Mouse (Mus musculus): Measurements from ENCODE around the gene Adam12. TPM values are rescaled to one million over a fixed set of nuclear protein-coding genes. Genes with fewer than 3 reads are reported as not detected.
"Not testable (repeated sequence)": the region's sequence is repeated elsewhere in the genome, so short reads cannot be mapped to it uniquely, and the experiment has no call there.

Gene Adam12
- total and polyA plus RNA-seq, 2 experiments, result 0.28 TPM

GRCm38 (mm10) chr7:133899391-133899790, 332.6 kb downstream of the Adam12 start:
- TF ChIP-seq POLR2A (IDR thresholded peaks at IDR 0.05; ENCODE audit: extremely low read depth, insufficient read depth, low read length), result no peak
- TF ChIP-seq CTCF (IDR thresholded peaks at IDR 0.05; ENCODE audit: low read depth, low read length), result no peak
- H3K4me1 ChIP-seq (ENCODE audit: control insufficient read depth, insufficient read depth, low read length), result no peaks in the 10 kb centered on the region
- H3K4me3 ChIP-seq (ENCODE audit: insufficient read depth, low read depth, low read length), result no peak overlapping the region
- H3K27me3 ChIP-seq (ENCODE audit: control insufficient read depth, insufficient read depth, low read length), result 0 out of 2 replicates have a peak, but pooled peaks cover 3% of the 10 kb centered on the region
- DNase-seq (ENCODE audit: extremely low read depth, low read depth, low spot score), result no peak
- 84% methylated on average over 4 of the region's 4 CpGs for WGBS
- no peak overlapping the region for H3K9ac ChIP-seq (ENCODE audit: low read depth, low read length)
- no peaks in the 10 kb centered on the region for H3K36me3 ChIP-seq (ENCODE audit: control insufficient read depth, insufficient read depth, low read length)
- H3K79me2 ChIP-seq (ENCODE audit: control insufficient read depth, insufficient read depth, low read length), result no peaks in the 10 kb centered on the region
- H3K27ac ChIP-seq (replicated peaks; ENCODE audit: insufficient read depth, low read depth, low read length), result no peak overlapping the region

- Histone ChIP-seq H3K79me2 (ENCODE audit: control insufficient read depth, insufficient read depth, low read length) (no peaks in the 10 kb centered on the region), H3K4me3 (ENCODE audit: insufficient read depth, low read depth, low read length) (no peak overlapping the region), H3K27me3 (ENCODE audit: control insufficient read depth, insufficient read depth, low read length) (no peaks in the 10 kb centered on the region), H3K36me3 (ENCODE audit: control insufficient read depth, insufficient read depth, low read length) (no peaks in the 10 kb centered on the region), H3K27ac (replicated peaks; ENCODE audit: insufficient read depth, low read depth, low read length) (no peak overlapping the region), H3K4me1 (ENCODE audit: control insufficient read depth, insufficient read depth, low read length) (no peaks in the 10 kb centered on the region), H3K9ac (ENCODE audit: low read depth, low read length) (no peak overlapping the region)
- 50% methylated on average over 4 of the region's 4 CpGs for WGBS
- TF ChIP-seq CTCF (IDR thresholded peaks at IDR 0.05; ENCODE audit: low read depth, low read length) (no peak), POLR2A (IDR thresholded peaks at IDR 0.05; ENCODE audit: extremely low read depth, insufficient read depth, low read length) (no peak)
- no peak for DNase-seq (ENCODE audit: extremely low read depth, low read depth, low spot score)
These were observed 340.1 kb downstream of the Adam12 start for GRCm38 (mm10) chr7:133891796-133892195.

- H3K4me3 ChIP-seq (ENCODE audit: insufficient read depth, low read depth, low read length), result no peak overlapping the region
- no peaks in the 10 kb centered on the region for H3K4me1 ChIP-seq (ENCODE audit: control insufficient read depth, insufficient read depth, low read length)
- 83% methylated on average over 9 of the region's 9 CpGs for WGBS
- H3K36me3 ChIP-seq (ENCODE audit: control insufficient read depth, insufficient read depth, low read length), result no peaks in the 10 kb centered on the region
- DNase-seq (ENCODE audit: extremely low read depth, low read depth, low spot score), result no peak
- TF ChIP-seq CTCF (IDR thresholded peaks at IDR 0.05; ENCODE audit: low read depth, low read length) (no peak), POLR2A (IDR thresholded peaks at IDR 0.05; ENCODE audit: extremely low read depth, insufficient read depth, low read length) (no peak)
- no peaks in the 10 kb centered on the region for H3K27me3 ChIP-seq (ENCODE audit: control insufficient read depth, insufficient read depth, low read length)
- H3K27ac ChIP-seq (replicated peaks; ENCODE audit: insufficient read depth, low read depth, low read length), result no peak overlapping the region
- H3K79me2 ChIP-seq (ENCODE audit: control insufficient read depth, insufficient read depth, low read length), result no peaks in the 10 kb centered on the region
- H3K9ac ChIP-seq (ENCODE audit: low read depth, low read length), result no peak overlapping the region
These were observed 340.6 kb downstream of the Adam12 start for GRCm38 (mm10) chr7:133891298-133891697.

GRCm38 (mm10) chr7:133889986-133890385, 342.0 kb downstream of the Adam12 start:
- 82% methylated on average over 4 of the region's 4 CpGs for WGBS

GRCm38 (mm10) chr7:133888926-133889920, 342.7 kb downstream of the Adam12 start:
- WGBS, result 85% methylated on average over 19 of the region's 19 CpGs
- H3K27ac ChIP-seq (replicated peaks; ENCODE audit: insufficient read depth, low read depth, low read length), result no peak overlapping the region

More at GRCm38 (mm10) chr7:133889986-133890385, 342.0 kb downstream of the Adam12 start:
- Histone ChIP-seq H3K27me3 (ENCODE audit: control insufficient read depth, insufficient read depth, low read length) (no peaks in the 10 kb centered on the region), H3K9ac (ENCODE audit: low read depth, low read length) (no peak overlapping the region), H3K4me3 (ENCODE audit: insufficient read depth, low read depth, low read length) (no peak overlapping the region), H3K4me1 (ENCODE audit: control insufficient read depth, insufficient read depth, low read length) (no peaks in the 10 kb centered on the region), H3K79me2 (ENCODE audit: control insufficient read depth, insufficient read depth, low read length) (no peaks in the 10 kb centered on the region), H3K36me3 (ENCODE audit: control insufficient read depth, insufficient read depth, low read length) (no peaks in the 10 kb centered on the region), H3K27ac (replicated peaks; ENCODE audit: insufficient read depth, low read depth, low read length) (no peak overlapping the region)
- TF ChIP-seq POLR2A (IDR thresholded peaks at IDR 0.05; ENCODE audit: extremely low read depth, insufficient read depth, low read length) (no peak), CTCF (IDR thresholded peaks at IDR 0.05; ENCODE audit: low read depth, low read length) (no peak)
- no peak for DNase-seq (ENCODE audit: extremely low read depth, low read depth, low spot score)

GRCm38 (mm10) chr7:133884759-133885431, 347.1 kb downstream of the Adam12 start:
- H3K79me2 ChIP-seq (ENCODE audit: control insufficient read depth, insufficient read depth, low read length); H3K27me3 ChIP-seq (ENCODE audit: control insufficient read depth, insufficient read depth, low read length); DNase-seq (ENCODE audit: extremely low read depth, low read depth, low spot score); H3K36me3 ChIP-seq (ENCODE audit: control insufficient read depth, insufficient read depth, low read length); H3K4me3 ChIP-seq (ENCODE audit: insufficient read depth, low read depth, low read length); H3K4me1 ChIP-seq (ENCODE audit: control insufficient read depth, insufficient read depth, low read length); H3K27ac ChIP-seq (replicated peaks; ENCODE audit: insufficient read depth, low read depth, low read length); H3K9ac ChIP-seq (ENCODE audit: low read depth, low read length): not testable (repeated sequence)
- WGBS, result 79% methylated on average over 5 of the region's 9 CpGs

More at GRCm38 (mm10) chr7:133888926-133889920, 342.7 kb downstream of the Adam12 start:
- H3K4me3 ChIP-seq (ENCODE audit: insufficient read depth, low read depth, low read length), result no peak overlapping the region
- no peaks in the 10 kb centered on the region for H3K4me1 ChIP-seq (ENCODE audit: control insufficient read depth, insufficient read depth, low read length)
- no peaks in the 10 kb centered on the region for H3K27me3 ChIP-seq (ENCODE audit: control insufficient read depth, insufficient read depth, low read length)
- H3K9ac ChIP-seq (ENCODE audit: low read depth, low read length), result no peak overlapping the region
- no peaks in the 10 kb centered on the region for H3K36me3 ChIP-seq (ENCODE audit: control insufficient read depth, insufficient read depth, low read length)
- no peaks in the 10 kb centered on the region for H3K79me2 ChIP-seq (ENCODE audit: control insufficient read depth, insufficient read depth, low read length)
- TF ChIP-seq POLR2A (IDR thresholded peaks at IDR 0.05; ENCODE audit: extremely low read depth, insufficient read depth, low read length) (no peak), CTCF (IDR thresholded peaks at IDR 0.05; ENCODE audit: low read depth, low read length) (no peak)
- DNase-seq (ENCODE audit: extremely low read depth, low read depth, low spot score), result no peak
